Mouse (Mus musculus): ENCODE results near the gene Med22. TPM values are rescaled to one million over a fixed set of nuclear protein-coding genes. Genes with fewer than 3 reads are reported as not detected.

Med22 gene
- 135 and 139 TPM in 2 replicates for polyA plus RNA-seq (2014; fragmentation: Nextera tagmentation; extraction: Ambion mirVana)

GRCm38 (mm10) chr2:26910124-26910993, at the start of gene Med22, which contains the start of gene Rpl7a:
TSS of gene Med22 (minus strand) at chr2:26910677.
TSS of gene Rpl7a (plus strand) at chr2:26910764.
- Histone ChIP-seq H3K4me3 (replicated peaks; ENCODE audit: low read depth, low read length) (peak within 1 kb of the TSS; percentile 78), H3K4me2 (ENCODE audit: low read length) (peak within 1 kb of the TSS; percentile 98), H3K27me3 (ENCODE audit: control insufficient read depth, insufficient read depth, low read length) (no peaks in the 10 kb centered on the region), H3K9me3 (ENCODE audit: control insufficient read depth, low read length) (no peaks in the 10 kb centered on the region), H3K4me1 (ENCODE audit: control insufficient read depth, insufficient read depth, low read length) (peaks cover 27% of the 10 kb centered on the region), H3K36me3 (ENCODE audit: control insufficient read depth, insufficient read depth, low read length) (peaks cover 62% of the 10 kb centered on the region), H3K9ac (replicated peaks; ENCODE audit: low read length) (peak within 1 kb of the TSS; percentile 92), H3K27ac (replicated peaks; ENCODE audit: low read depth, low read length) (peak within 1 kb of the TSS; percentile 90)
- DNase-seq (peak; percentile 100), ATAC-seq (ENCODE audit: low FRiP score, low TSS enrichment) (peak; percentile 93)
- under 1% methylated on average over 74 of the region's 74 CpGs for WGBS

GRCm38 (mm10) chr2:26957488-26957859, 47.0 kb upstream of the Med22 start:
- no peak overlapping the region for H3K4me2 ChIP-seq (ENCODE audit: low read length)
- peaks cover 81% of the 10 kb centered on the region for H3K36me3 ChIP-seq (ENCODE audit: control insufficient read depth, insufficient read depth, low read length)
- no peaks in the 10 kb centered on the region for H3K27me3 ChIP-seq (ENCODE audit: control insufficient read depth, insufficient read depth, low read length)
- DNase-seq (no peak), ATAC-seq (ENCODE audit: low FRiP score, low TSS enrichment) (no peak)
- no peaks in the 10 kb centered on the region for H3K4me1 ChIP-seq (ENCODE audit: control insufficient read depth, insufficient read depth, low read length)
- no peak overlapping the region for H3K4me3 ChIP-seq (replicated peaks; ENCODE audit: low read depth, low read length)
- 95% methylated on average over 2 of the region's 2 CpGs for WGBS
- H3K9ac ChIP-seq (replicated peaks; ENCODE audit: low read length): no peak overlapping the region
- H3K27ac ChIP-seq (replicated peaks; ENCODE audit: low read depth, low read length): no peak overlapping the region
- no peaks in the 10 kb centered on the region for H3K9me3 ChIP-seq (ENCODE audit: control insufficient read depth, low read length)

DNA sequence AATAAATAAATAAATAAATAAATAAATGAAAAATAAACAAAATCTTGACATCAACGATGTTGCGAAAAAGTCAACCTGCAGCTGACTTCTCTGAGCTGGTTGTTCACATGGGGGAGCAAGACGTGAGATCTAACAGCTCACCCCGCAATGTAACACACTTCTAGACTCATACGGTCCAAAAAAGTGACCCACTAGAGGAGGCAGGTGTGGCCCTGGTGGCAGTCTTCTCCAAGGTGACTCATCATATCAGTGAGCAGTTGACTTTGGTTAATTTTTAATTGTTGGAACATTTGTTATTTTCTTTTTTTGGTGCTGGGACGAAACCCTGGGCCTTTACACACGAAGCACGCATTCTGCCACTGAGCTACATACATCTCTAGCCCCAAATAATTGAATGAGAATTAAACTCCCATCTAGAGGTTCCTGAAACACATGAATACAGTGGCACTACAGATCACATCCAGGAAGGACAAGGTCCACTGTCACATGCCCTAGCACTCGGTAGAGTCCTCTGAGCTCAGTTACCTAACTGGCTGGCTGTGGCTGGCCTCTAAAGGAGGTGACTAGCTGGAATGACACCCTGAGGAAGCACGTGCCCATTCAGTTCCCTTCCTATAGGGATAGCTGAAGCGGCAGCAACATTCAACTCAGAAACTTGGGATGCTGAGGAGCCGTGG, 46.5 kb upstream of the Med22 start:
- Histone ChIP-seq H3K9me3 (ENCODE audit: control insufficient read depth, low read length) (no peaks in the 10 kb centered on the region), H3K9ac (replicated peaks; ENCODE audit: low read length) (no peak overlapping the region), H3K4me3 (replicated peaks; ENCODE audit: low read depth, low read length) (no peak overlapping the region), H3K36me3 (ENCODE audit: control insufficient read depth, insufficient read depth, low read length) (peaks cover 80% of the 10 kb centered on the region), H3K4me2 (ENCODE audit: low read length) (no peak overlapping the region), H3K27ac (replicated peaks; ENCODE audit: low read depth, low read length) (no peak overlapping the region), H3K27me3 (ENCODE audit: control insufficient read depth, insufficient read depth, low read length) (no peaks in the 10 kb centered on the region), H3K4me1 (ENCODE audit: control insufficient read depth, insufficient read depth, low read length) (no peaks in the 10 kb centered on the region)
- 93% methylated on average over 12 of the region's 12 CpGs for WGBS
- ATAC-seq (ENCODE audit: low FRiP score, low TSS enrichment): no peak
- no peak for DNase-seq

GRCm38 (mm10) chr2:26954735-26955395, 44.4 kb upstream of the Med22 start:
- Histone ChIP-seq H3K36me3 (ENCODE audit: control insufficient read depth, insufficient read depth, low read length) (peaks cover 78% of the 10 kb centered on the region), H3K9ac (replicated peaks; ENCODE audit: low read length) (no peak overlapping the region), H3K4me3 (replicated peaks; ENCODE audit: low read depth, low read length) (no peak overlapping the region), H3K4me1 (ENCODE audit: control insufficient read depth, insufficient read depth, low read length) (no peaks in the 10 kb centered on the region), H3K27ac (replicated peaks; ENCODE audit: low read depth, low read length) (no peak overlapping the region), H3K4me2 (ENCODE audit: low read length) (no peak overlapping the region), H3K27me3 (ENCODE audit: control insufficient read depth, insufficient read depth, low read length) (no peaks in the 10 kb centered on the region), H3K9me3 (ENCODE audit: control insufficient read depth, low read length) (no peaks in the 10 kb centered on the region)
- 94% methylated on average over 2 of the region's 2 CpGs for WGBS
- no peak for DNase-seq
- ATAC-seq (ENCODE audit: low FRiP score, low TSS enrichment): no peak

DNA sequence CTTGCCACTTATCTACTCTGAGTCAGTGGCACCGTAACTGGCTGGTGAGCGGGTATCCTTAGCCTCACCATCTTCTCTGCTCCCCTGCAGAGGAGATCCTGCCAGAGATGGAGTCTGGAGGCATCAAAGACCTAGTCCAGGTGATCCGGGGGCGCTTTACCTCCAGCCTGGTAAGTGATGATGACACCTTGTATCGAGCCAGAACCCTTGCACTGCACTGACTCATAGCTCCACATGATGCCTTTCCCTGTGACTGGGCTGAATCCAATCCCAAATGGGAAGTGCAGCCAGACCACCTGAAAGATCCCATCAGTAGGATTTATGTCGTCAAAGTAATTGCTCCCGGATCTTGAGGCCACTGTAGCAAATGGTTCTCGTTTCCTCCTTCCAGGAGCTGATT, 42.4 kb upstream of the Med22 start:
- H3K27ac ChIP-seq (replicated peaks; ENCODE audit: low read depth, low read length): no peak overlapping the region
- H3K9me3 ChIP-seq (ENCODE audit: control insufficient read depth, low read length): no peaks in the 10 kb centered on the region
- ATAC-seq (ENCODE audit: low FRiP score, low TSS enrichment): no peak
- peaks cover 72% of the 10 kb centered on the region for H3K36me3 ChIP-seq (ENCODE audit: control insufficient read depth, insufficient read depth, low read length)
- no peak overlapping the region for H3K4me2 ChIP-seq (ENCODE audit: low read length)
- DNase-seq: no peak
- H3K4me3 ChIP-seq (replicated peaks; ENCODE audit: low read depth, low read length): no peak overlapping the region
- H3K27me3 ChIP-seq (ENCODE audit: control insufficient read depth, insufficient read depth, low read length): no peaks in the 10 kb centered on the region
- H3K4me1 ChIP-seq (ENCODE audit: control insufficient read depth, insufficient read depth, low read length): no peaks in the 10 kb centered on the region
- WGBS: 91% methylated on average over 8 of the region's 8 CpGs
- no peak overlapping the region for H3K9ac ChIP-seq (replicated peaks; ENCODE audit: low read length)

DNA sequence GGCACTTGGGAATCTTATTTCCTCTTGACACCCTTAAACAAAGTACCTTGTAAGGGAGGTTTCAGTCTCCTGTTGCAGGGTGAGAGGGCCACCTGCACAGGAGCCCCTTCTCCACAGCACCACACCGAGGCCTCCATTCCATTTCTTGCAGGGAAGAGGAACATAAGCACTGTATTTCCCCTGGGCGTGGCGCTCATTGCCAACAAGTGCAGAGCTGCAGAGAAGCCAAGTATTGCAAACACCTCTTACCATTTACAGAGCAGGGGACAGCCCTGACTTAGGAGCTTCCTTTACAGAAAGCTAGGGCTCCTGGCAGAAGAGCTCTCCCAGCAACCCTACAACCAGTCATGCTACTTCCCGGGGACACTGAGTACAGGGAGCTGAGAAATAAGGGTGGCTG, 41.7 kb upstream of the Med22 start:
- Histone ChIP-seq H3K27me3 (ENCODE audit: control insufficient read depth, insufficient read depth, low read length) (no peaks in the 10 kb centered on the region), H3K4me3 (replicated peaks; ENCODE audit: low read depth, low read length) (no peak overlapping the region), H3K4me2 (ENCODE audit: low read length) (no peak overlapping the region), H3K36me3 (ENCODE audit: control insufficient read depth, insufficient read depth, low read length) (peaks cover 65% of the 10 kb centered on the region), H3K4me1 (ENCODE audit: control insufficient read depth, insufficient read depth, low read length) (no peaks in the 10 kb centered on the region), H3K9me3 (ENCODE audit: control insufficient read depth, low read length) (no peaks in the 10 kb centered on the region), H3K27ac (replicated peaks; ENCODE audit: low read depth, low read length) (no peak overlapping the region), H3K9ac (replicated peaks; ENCODE audit: low read length) (no peak overlapping the region)
- no peak for ATAC-seq (ENCODE audit: low FRiP score, low TSS enrichment)
- no peak for DNase-seq
- WGBS: 97% methylated on average over 4 of the region's 4 CpGs

- H3K27me3 ChIP-seq (ENCODE audit: control insufficient read depth, insufficient read depth, low read length): no peaks in the 10 kb centered on the region
- 89% methylated on average over 8 of the region's 8 CpGs for whole genome bisulfite sequencing
- DNase-seq (no peak), ATAC-seq (ENCODE audit: low FRiP score, low TSS enrichment) (no peak)
- H3K9me3 ChIP-seq (ENCODE audit: control insufficient read depth, low read length): no peaks in the 10 kb centered on the region
- peaks cover 66% of the 10 kb centered on the region for H3K36me3 ChIP-seq (ENCODE audit: control insufficient read depth, insufficient read depth, low read length)
- no peak overlapping the region for H3K9ac ChIP-seq (replicated peaks; ENCODE audit: low read length)
- H3K27ac ChIP-seq (replicated peaks; ENCODE audit: low read depth, low read length): no peak overlapping the region
- H3K4me2 ChIP-seq (ENCODE audit: low read length): no peak overlapping the region
- no peak overlapping the region for H3K4me3 ChIP-seq (replicated peaks; ENCODE audit: low read depth, low read length)
- no peaks in the 10 kb centered on the region for H3K4me1 ChIP-seq (ENCODE audit: control insufficient read depth, insufficient read depth, low read length)
Measured at GRCm38 (mm10) chr2:26951346-26951905, 40.9 kb upstream of the Med22 start.

- 94% methylated on average over 2 of the region's 2 CpGs for WGBS
- Histone ChIP-seq H3K9me3 (ENCODE audit: control insufficient read depth, low read length) (no peaks in the 10 kb centered on the region), H3K9ac (replicated peaks; ENCODE audit: low read length) (no peak overlapping the region), H3K4me3 (replicated peaks; ENCODE audit: low read depth, low read length) (no peak overlapping the region), H3K4me2 (ENCODE audit: low read length) (no peak overlapping the region), H3K27ac (replicated peaks; ENCODE audit: low read depth, low read length) (no peak overlapping the region), H3K27me3 (ENCODE audit: control insufficient read depth, insufficient read depth, low read length) (no peaks in the 10 kb centered on the region), H3K36me3 (ENCODE audit: control insufficient read depth, insufficient read depth, low read length) (peaks cover 58% of the 10 kb centered on the region), H3K4me1 (ENCODE audit: control insufficient read depth, insufficient read depth, low read length) (no peaks in the 10 kb centered on the region)
- DNase-seq (no peak), ATAC-seq (ENCODE audit: low FRiP score, low TSS enrichment) (no peak)
Measured at GRCm38 (mm10) chr2:26950411-26950810, 39.9 kb upstream of the Med22 start.
